Mouse (Mus musculus): ENCODE results near the gene Nol10.
A peak's percentile ranks its signal among the peaks of the same experiment; 100 is the strongest.

GRCm38 (mm10) chr12:17348048-17349036, at the start of gene Nol10:
- TF ChIP-seq ZNF384 (IDR thresholded peaks at IDR 0.05; ENCODE audit: low read depth, low read length) (no peak), HCFC1 (IDR thresholded peaks at IDR 0.05; ENCODE audit: borderline replicate concordance, insufficient read depth, low read length) (peak; percentile 77), CHD2 (IDR thresholded peaks at IDR 0.05; ENCODE audit: low read depth, low read length) (peak; percentile 69; the same call in 1 of the 2 replicates), MAFK (IDR thresholded peaks at IDR 0.05; ENCODE audit: insufficient read depth, low read depth, low read length) (no peak)

All from ES-E14 (cell line).